Mouse (Mus musculus): ENCODE data around the gene Dnase1l1.

Dnase1l1 gene

GRCm38 (mm10) chrX:74270062-74270901 lies 11.9 kb downstream of the Dnase1l1 start, which contains the start of gene Rpl10:
Rpl10 (plus strand) TSS chrX:74270812.
- DNase-seq (ENCODE audit: low spot score): peak; percentile 92

DNA sequence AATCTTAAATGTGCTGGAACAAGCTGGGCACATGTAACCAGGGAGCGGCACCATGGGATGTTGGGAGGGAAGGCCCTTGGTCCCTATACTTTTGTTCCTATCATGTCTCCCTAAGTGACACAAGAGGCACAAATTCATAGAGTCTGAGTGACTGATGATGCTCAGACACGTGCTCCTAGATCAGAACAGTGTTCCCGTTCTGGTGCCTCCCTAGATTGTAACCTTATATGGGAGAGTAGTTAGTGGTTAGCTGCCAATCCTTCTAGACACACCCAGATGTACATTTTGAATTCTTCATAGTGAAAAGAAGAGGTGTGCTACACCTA lies 12.4 kb downstream of the Dnase1l1 start:
- DNase-seq (ENCODE audit: low spot score): no peak

GRCm38 (mm10) chrX:74257746-74258145 lies 24.4 kb downstream of the Dnase1l1 start:
- no peak for DNase-seq (ENCODE audit: low spot score)

DNA sequence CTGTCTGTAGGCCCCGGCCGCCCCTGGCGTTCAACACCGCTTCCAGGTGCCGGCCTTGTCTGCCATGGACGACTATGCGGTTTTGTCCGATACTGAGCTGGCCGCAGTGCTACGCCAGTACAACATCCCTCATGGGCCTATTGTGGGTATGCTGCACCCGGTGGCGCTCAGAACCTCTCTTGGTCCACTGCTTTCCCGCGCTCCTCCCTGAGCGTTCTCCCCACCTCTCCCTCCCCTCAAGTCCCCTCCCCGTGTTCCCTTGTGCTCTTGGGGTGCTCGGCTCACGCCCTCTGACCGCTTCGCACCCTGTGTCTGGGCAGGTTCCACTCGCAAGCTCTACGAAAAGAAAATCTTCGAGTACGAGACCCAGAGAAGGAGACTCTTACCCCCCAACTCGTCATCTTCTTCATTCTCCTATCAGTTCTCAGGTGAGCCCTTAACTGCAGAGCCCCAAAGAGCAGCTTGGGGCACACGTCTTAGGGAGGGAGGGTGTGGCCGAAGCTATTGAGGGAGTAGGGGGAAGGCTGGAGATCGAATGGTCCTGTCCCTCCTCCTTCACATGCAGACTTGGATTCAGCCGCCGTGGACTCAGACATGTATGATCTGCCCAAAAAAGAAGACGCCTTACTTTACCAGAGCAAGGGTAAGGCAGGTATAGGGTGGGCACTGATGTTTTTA lies 27.1 kb downstream of the Dnase1l1 start:
- DNase-seq (ENCODE audit: low spot score): no peak

DNA sequence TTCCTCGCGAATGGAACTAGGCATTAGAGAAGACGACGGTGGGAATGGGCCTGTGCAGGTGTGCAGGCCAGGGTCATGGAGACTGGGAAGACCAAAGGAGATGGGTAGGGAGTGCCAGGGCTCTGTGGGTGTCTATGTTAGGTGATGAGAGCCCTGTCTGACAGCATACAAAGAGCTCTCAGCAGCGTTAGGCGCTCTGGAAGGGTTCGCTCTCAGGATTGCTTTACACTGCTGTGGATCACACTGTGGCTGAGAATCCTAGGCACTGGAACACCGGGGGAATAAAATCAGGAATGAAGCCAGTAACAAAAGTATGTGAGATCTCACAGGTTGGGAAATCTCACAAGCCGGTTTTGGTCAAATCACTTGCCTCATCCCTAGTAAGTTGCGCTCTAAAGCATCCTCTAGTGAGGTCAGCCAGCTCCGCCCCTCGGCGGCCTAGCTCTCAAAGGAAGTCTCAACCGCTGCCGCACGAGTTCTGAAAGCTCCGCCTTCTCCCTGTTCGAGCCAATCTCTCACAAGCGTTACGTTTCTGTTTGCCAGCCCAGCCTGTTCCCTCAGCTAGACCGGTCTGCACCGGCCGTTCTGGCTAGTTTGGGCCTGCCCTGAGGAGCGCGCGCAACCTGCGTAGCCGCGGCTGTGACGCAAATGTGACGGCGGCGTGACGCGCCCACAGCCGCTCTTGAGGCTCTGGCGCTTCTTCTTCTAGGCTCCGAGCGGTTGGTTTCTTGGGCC lies 27.8 kb downstream of the Dnase1l1 start, which contains the start of gene Emd:
Emd (plus strand) TSS at position 535 of the 735 bp plus-strand sequence.
- peak; percentile 91 for DNase-seq (ENCODE audit: low spot score)

GRCm38 (mm10) chrX:74249615-74250014 lies 32.5 kb downstream of the Dnase1l1 start, which contains the start of gene Flna:
Flna (minus strand) TSS chrX:74249820.
- peak; percentile 27 for DNase-seq (ENCODE audit: low spot score)

- peak; percentile 46 for DNase-seq (ENCODE audit: low spot score)
These were observed 33.5 kb downstream of the Dnase1l1 start for GRCm38 (mm10) chrX:74248651-74249050.

GRCm38 (mm10) chrX:74246693-74247092 lies 35.4 kb downstream of the Dnase1l1 start:
- DNase-seq (ENCODE audit: low spot score): no peak

GRCm38 (mm10) chrX:74246213-74246681 lies 35.9 kb downstream of the Dnase1l1 start:
- peak; percentile 88 for DNase-seq (ENCODE audit: low spot score)

GRCm38 (mm10) chrX:74245687-74246086 lies 36.5 kb downstream of the Dnase1l1 start:
- peak; percentile 43 for DNase-seq (ENCODE audit: low spot score)

DNA sequence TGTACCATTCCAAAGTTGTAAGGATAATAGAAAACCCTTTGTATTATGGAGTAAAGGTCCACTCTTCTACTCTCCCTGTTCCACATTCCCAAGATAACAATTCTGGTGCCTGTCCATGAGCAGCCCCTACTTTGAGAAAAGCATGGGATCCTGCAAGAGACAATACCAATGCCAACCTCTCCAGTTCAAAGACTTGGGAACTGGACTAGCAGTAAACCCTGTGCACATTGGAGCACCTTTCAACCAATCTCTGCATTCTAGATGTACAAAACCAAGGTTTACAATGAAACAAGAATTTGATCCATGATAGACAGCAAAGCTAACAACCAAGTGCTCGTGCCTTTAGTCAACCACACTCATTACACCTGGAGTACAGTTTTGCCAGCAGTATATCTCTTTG lies 37.0 kb downstream of the Dnase1l1 start:
- no peak for DNase-seq (ENCODE audit: low spot score)

GRCm38 (mm10) chrX:74244614-74245083 lies 37.5 kb downstream of the Dnase1l1 start:
- DNase-seq (ENCODE audit: low spot score): peak; percentile 66

DNA sequence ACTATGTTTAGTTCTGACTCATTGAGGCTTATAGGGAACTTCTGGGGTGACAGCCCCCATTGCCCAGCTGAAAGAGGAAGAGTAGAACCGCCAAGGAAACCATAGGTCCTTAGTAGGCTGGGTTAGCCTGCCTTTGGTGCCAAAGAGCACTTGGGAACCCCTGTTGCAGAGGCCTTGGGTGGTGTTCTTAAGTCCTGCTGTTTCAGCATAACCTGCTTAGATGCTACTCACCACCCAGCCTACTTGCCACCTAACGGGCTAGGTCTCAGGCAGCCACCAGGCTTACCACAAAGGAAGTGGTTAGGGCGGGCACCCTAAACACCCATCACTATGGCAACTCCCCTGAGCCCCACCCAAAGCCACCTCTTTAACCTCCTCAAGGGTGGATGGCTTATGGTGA lies 38.3 kb downstream of the Dnase1l1 start:
- no peak for DNase-seq (ENCODE audit: low spot score)

DNA sequence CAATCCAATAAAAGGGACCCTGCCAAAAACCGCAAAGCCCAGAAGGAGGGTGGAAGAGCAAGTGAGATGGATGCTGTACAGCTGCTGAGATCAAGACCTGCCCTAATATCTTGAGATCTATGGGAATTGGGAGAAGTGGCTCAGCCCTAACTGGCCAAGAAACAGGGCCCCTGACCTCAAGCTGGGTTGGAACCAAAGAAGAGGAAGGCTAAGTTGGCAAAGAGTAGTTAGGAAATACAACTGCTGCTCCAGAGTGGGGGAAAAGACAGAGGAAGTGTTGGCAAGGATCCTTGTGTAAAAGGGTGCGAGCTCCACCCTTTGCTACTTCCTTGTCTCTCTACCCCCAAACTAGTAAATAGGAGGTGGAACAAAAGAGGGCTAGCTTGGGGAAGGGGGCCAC lies 38.7 kb downstream of the Dnase1l1 start:
- DNase-seq (ENCODE audit: low spot score): no peak

DNA sequence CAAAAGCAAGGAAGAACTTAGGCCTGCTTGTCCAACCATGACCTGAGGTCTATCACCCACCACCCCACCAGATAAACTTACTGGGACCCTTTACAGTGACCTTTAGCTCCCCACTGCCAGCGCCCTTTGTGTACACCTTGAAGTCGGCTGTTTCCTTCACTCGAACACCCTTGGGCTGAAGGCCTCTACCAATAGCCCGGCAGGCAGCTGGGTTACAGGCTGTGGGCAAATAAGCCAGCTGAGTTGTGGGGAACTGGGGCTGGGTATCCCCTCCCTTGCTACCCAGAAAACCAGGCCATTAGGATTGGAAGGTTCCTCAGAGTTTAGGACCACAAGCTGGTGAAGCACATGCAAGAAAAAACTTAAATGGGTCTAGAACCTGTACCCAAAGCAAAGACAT lies 41.8 kb downstream of the Dnase1l1 start:
- DNase-seq (ENCODE audit: low spot score): no peak

DNA sequence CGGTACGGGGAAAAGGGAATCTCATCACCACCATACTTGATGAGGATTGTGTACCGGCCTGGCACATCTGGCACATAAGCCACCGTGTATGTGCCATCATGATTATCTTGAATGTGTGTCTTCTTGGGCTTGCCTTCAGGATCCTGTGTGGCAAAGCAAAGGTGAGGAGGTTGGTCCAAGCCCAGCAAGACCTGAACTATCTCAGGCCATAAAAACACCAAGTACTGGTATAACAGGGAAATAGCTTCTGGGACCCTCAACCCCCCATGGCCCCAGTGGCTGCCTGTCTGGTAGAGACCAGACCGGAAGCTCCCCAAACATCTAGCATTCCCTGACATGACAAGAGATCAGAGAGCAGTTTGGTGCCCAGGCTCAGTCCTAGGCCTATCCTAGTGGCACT lies 48.9 kb downstream of the Dnase1l1 start:
- no peak for DNase-seq (ENCODE audit: low spot score)

DNA sequence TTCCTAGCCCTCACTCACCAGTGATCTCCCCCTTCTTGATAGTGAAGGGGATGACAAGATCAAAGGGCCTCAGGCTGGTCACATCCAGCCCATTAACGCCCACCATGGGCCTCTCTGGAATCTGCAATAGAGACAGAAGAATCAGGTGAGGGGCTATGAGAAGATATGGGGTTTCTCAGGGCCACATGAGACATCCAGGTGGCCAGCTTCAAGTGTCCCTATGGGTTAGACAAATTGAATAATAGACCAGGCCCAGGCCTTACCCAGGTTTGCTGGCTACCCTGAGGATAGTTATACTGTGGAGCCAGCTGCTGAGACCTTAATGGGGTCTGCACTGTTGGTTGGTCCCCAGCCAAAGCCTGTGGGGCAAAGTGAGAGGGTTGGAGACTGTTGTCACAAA lies 52.1 kb downstream of the Dnase1l1 start:
- DNase-seq (ENCODE audit: low spot score): no peak

All from yolk sac, embryonic 10.5 days (tissue).